Mouse (Mus musculus) forebrain, embryonic 12.5 days (tissue): ENCODE data around the gene Abl1. TPM values are rescaled to one million over a fixed set of nuclear protein-coding genes. Genes with fewer than 3 reads are reported as not detected.
A peak's percentile ranks its signal among the peaks of the same experiment; 100 is the strongest.

Source experiments
- ATAC-seq: fragments of 200-750 bp; cut with Nextera tagmentation; 2 replicates; pipeline ENCODE4 v1.8.0; 2017; ENCODE audit warnings: moderate TSS enrichment; ENCODE audit not compliant: low FRiP score
- H3K27ac ChIP-seq: fragments of 300-500 bp; sonication (generic); 2 replicates; pipeline ENCODE4 v1.5.1; 2016; ENCODE audit warnings: mild to moderate bottlenecking
- H3K27me3 ChIP-seq: fragments of 300-500 bp; sonication (generic); 2 replicates; pipeline ENCODE4 v1.6.1; 2016; ENCODE audit warnings: mild to moderate bottlenecking
- H3K36me3 ChIP-seq: fragments of 300-500 bp; sonication (generic); replicated peaks from 2 replicates; pipeline ENCODE4 v1.6.1; 2016; ENCODE audit warnings: mild to moderate bottlenecking
- H3K4me1 ChIP-seq: fragments of 300-500 bp; sonication (generic); 2 replicates; pipeline ENCODE4 v1.6.1; 2016
- H3K4me2 ChIP-seq: fragments of 300-500 bp; sonication (generic); 2 replicates; pipeline ENCODE4 v1.6.1; 2016; ENCODE audit warnings: mild to moderate bottlenecking, moderate library complexity
- H3K4me3 ChIP-seq: fragments of 300-500 bp; sonication (generic); replicated peaks from 2 replicates; pipeline ENCODE4 v1.5.1; 2016; ENCODE audit warnings: mild to moderate bottlenecking
- H3K9ac ChIP-seq: fragments of 300-500 bp; sonication (generic); 2 replicates; pipeline ENCODE4 v1.6.1; 2016; ENCODE audit warnings: mild to moderate bottlenecking
- H3K9me3 ChIP-seq: fragments of 300-500 bp; sonication (generic); 2 replicates; pipeline ENCODE4 v1.6.1; 2016
- WGBS: fragments of 180-500 bp; shearing (Covaris S2); methylation state at CpG from one replicate; pipeline ENCODE4 v1.1.7; 2016; 5-methylcytosine and 5-hydroxymethylcytosine counted together
- polyA plus RNA-seq: library from polyadenylated mRNA; unstranded; fragments of >200 nt; fragmentation: Nextera tagmentation; extraction: Ambion mirVana; gene quantifications from 2 replicates; pipeline ENCODE4 v1.2.1, GENCODE M21; 2016

Gene Abl1
- polyA plus RNA-seq: 44.4 and 47.3 TPM in 2 replicates

GRCm38 (mm10) chr2:31688074-31688925 is at the start of gene Abl1:
Gene Abl1 (plus strand): TSS chr2:31688376.
- no peaks in the 10 kb centered on the region for H3K27me3 ChIP-seq
- H3K4me2 ChIP-seq: peak within 1 kb of the TSS; percentile 60
- ATAC-seq: peak; percentile 100
- H3K36me3 ChIP-seq: 0 out of 2 replicates have a peak, but pooled peaks cover 3% of the 10 kb centered on the region
- under 1% methylated on average over 60 of the region's 64 CpGs for WGBS
- no peaks in the 10 kb centered on the region for H3K9me3 ChIP-seq
- H3K9ac ChIP-seq: peak within 1 kb of the TSS; percentile 86
- peaks cover 41% of the 10 kb centered on the region for H3K4me1 ChIP-seq
- H3K27ac ChIP-seq: peak within 1 kb of the TSS; percentile 91
- peak within 1 kb of the TSS; percentile 87 for H3K4me3 ChIP-seq

DNA sequence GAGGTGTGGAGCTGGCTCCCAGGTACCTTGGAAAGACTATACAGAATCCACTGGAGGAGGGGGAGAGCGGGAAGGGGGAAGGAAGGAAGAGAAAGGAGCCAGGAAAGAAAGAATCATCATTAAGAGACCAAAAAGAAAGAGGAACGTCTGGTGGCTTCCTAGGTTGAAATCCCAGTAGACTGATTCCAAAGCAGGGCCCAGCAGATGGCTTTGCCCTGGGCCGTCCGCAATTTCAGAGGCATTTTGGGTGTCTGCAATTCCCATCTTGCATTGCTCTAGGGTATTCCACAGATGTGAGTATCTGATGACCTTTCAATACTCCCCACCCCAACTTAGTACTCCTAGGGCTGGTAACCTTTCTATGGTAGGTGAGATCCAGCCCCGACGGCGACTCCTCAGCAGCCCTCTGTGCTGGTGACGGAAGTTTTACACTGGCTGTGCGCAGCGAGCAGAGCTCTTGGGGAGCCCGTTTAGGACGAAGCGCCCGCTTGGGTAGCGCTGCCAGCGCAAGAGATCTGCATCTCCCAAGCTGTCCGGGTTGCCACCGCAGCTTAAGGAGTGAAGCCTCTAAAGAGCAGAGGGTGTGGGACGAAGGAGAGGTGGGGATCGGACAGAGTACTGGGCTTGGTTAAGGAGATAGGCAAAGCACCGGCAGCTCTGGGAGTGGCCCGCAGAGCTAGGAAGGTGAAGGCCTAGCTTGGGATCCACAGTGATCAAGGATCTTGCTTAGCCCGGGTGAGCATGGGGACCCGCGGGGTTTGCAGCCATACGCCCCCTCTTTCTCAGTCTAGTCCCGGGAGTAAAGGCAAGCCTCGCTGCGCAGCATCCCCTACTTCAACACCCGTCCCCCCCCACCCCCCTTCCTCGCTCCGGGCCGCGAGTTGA is 49.4 kb upstream of the Abl1 start:
- H3K27ac ChIP-seq: no peak overlapping the region
- no peaks in the 10 kb centered on the region for H3K9me3 ChIP-seq
- H3K36me3 ChIP-seq: no peaks in the 10 kb centered on the region
- H3K27me3 ChIP-seq: peaks cover 100% of the 10 kb centered on the region
- peak overlapping the region; percentile 67 for H3K4me2 ChIP-seq
- 1% methylated on average over 34 of the region's 34 CpGs for whole genome bisulfite sequencing
- ATAC-seq: no peak
- H3K4me3 ChIP-seq: peak overlapping the region; percentile 37
- H3K4me1 ChIP-seq: peaks cover 73% of the 10 kb centered on the region
- 0 out of 2 replicates have a peak overlapping the region, but pooled peaks have one; percentile 8 for H3K9ac ChIP-seq

GRCm38 (mm10) chr2:31639466-31639760 is 48.8 kb upstream of the Abl1 start:
- ATAC-seq: no peak
- H3K27ac ChIP-seq: no peak overlapping the region
- peak overlapping the region; percentile 27 for H3K4me3 ChIP-seq
- peak overlapping the region; percentile 46 for H3K4me2 ChIP-seq
- peaks cover 100% of the 10 kb centered on the region for H3K27me3 ChIP-seq
- 0% methylated on average over 12 of the region's 13 CpGs for WGBS
- 0 out of 2 replicates have a peak overlapping the region, but pooled peaks have one; percentile 8 for H3K9ac ChIP-seq
- no peaks in the 10 kb centered on the region for H3K36me3 ChIP-seq
- peaks cover 73% of the 10 kb centered on the region for H3K4me1 ChIP-seq
- no peaks in the 10 kb centered on the region for H3K9me3 ChIP-seq

DNA sequence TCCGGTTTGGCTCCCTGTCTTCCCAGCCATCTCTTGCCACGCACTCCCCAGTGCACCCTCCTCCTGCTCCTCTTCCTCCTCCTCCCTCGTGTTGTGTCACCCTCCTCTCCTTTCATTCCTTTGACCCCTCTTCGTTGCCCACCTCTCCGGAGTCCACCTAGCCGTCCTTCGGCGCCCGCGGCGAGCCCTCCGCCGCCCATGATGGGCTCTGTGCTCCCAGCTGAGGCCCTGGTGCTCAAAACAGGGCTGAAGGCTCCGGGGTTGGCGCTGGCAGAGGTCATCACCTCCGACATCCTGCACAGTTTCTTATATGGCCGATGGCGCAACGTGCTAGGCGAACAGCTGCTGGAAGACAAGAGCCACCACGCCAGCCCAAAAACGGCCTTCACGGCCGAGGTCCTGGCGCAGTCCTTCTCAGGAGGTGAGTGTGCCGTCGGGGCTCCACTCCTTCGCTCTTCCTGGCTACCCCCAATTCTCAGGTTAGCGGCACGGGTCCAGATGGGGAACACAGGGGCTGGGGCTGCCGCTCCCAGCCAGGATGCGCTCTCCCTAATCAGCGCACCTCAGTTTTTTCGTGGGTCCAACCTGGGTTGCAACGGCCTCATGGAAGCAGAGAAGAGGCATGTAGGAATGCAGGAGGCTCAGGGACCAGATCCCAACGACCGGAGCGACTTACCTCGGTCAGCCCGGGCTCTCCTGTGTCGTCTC is 48.1 kb upstream of the Abl1 start, which contains the start of gene Prdm12:
Gene Prdm12 (plus strand): TSS at position 137 of the 708 bp plus-strand sequence.
- peak within 1 kb of the TSS; percentile 46 for H3K4me2 ChIP-seq
- peaks cover 100% of the 10 kb centered on the region for H3K27me3 ChIP-seq
- H3K9me3 ChIP-seq: no peaks in the 10 kb centered on the region
- H3K4me3 ChIP-seq: peak within 1 kb of the TSS; percentile 27
- H3K36me3 ChIP-seq: no peaks in the 10 kb centered on the region
- peak within 1 kb of the TSS; percentile 50; the same call in 1 of the 2 replicates for H3K27ac ChIP-seq
- peaks cover 69% of the 10 kb centered on the region for H3K4me1 ChIP-seq
- ATAC-seq: no peak
- WGBS: under 1% methylated on average over 41 of the region's 41 CpGs
- peak within 1 kb of the TSS; percentile 8 for H3K9ac ChIP-seq

DNA sequence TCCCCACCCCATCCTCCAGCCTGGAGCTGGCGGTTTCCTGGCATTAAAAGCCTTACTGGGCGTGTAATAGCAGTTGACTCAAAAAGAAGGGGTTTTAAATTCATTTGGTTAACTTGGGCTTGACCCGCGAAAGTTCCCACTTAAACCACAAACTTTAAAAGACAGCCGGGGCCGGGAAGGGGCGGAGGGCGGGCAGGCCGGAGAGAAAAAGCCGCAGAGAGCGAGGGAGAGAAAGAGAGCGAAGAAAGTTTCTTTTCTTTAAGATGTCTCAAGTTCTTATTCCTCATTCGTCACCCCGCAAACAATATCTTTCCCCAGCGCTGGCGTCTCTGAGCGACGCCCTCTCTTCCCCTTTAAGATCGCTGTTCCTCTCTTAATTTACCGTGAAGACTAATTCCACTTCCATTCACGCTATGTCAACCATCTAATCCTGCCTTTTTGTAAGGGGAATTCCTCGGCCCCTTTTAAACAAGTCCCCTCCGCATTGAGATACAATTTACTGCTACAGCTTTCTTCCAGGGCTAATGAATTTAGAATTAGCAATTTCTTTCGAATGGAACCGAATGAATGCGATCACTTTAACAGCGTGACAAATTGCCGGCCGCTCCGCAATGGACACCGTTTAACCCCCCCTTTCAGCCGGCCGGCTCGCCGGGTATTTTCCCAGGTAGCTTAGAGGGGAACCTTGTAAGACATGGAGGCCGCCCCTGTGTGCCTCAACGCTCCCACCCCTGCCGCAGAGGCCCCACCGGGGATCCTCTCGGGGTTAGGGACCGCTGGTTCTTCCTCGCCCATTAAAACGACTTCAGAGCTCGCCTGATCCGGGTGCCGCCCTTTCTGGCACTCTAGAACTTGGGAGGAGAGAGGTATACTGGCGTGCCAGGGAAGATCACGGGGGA is 47.3 kb upstream of the Abl1 start:
- peak overlapping the region; percentile 27 for H3K4me3 ChIP-seq
- H3K4me2 ChIP-seq: peak overlapping the region; percentile 46
- peaks cover 99% of the 10 kb centered on the region for H3K27me3 ChIP-seq
- peak overlapping the region; percentile 25 for H3K9ac ChIP-seq
- H3K36me3 ChIP-seq: no peaks in the 10 kb centered on the region
- no peaks in the 10 kb centered on the region for H3K9me3 ChIP-seq
- WGBS: under 1% methylated on average over 48 of the region's 48 CpGs
- H3K27ac ChIP-seq: peak overlapping the region; percentile 50; the same call in 1 of the 2 replicates
- H3K4me1 ChIP-seq: peaks cover 61% of the 10 kb centered on the region
- ATAC-seq: peak; percentile 40; the same call in 1 of the 2 replicates

DNA sequence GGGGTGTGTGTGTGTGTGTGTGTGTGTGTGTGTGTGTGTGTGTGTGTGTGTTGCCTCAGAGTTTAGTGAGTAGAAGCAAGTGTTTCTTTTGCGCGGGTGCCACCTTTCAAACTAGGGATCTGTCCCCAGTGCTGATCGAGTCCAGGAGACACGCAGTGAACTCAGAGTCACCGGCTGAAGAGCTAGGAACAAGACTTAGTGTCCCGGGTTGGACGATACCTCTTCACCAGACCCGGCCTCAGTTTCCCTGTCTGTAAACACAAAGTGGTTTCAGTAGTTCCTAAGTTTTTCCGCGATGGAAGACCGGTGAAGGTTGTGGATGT is 46.7 kb upstream of the Abl1 start:
- Histone ChIP-seq H3K27ac (0 out of 2 replicates have a peak overlapping the region, but pooled peaks have one; percentile 50), H3K4me1 (peaks cover 55% of the 10 kb centered on the region), H3K4me3 (peak overlapping the region; percentile 27), H3K9ac (peak overlapping the region; percentile 25; the same call in 1 of the 2 replicates), H3K4me2 (peak overlapping the region; percentile 46), H3K27me3 (peaks cover 99% of the 10 kb centered on the region), H3K36me3 (no peaks in the 10 kb centered on the region), H3K9me3 (no peaks in the 10 kb centered on the region)
- no peak for ATAC-seq
- WGBS: 0% methylated on average over 11 of the region's 11 CpGs

- peaks cover 51% of the 10 kb centered on the region for H3K4me1 ChIP-seq
- 1% methylated on average over 18 of the region's 18 CpGs for WGBS
- no peaks in the 10 kb centered on the region for H3K9me3 ChIP-seq
- ATAC-seq: no peak
- no peaks in the 10 kb centered on the region for H3K36me3 ChIP-seq
- peak overlapping the region; percentile 27 for H3K4me3 ChIP-seq
- H3K27ac ChIP-seq: no peak overlapping the region
- H3K27me3 ChIP-seq: peaks cover 99% of the 10 kb centered on the region
- peak overlapping the region; percentile 46 for H3K4me2 ChIP-seq
- H3K9ac ChIP-seq: no peak overlapping the region
These were observed 46.2 kb upstream of the Abl1 start for GRCm38 (mm10) chr2:31641929-31642328.

- H3K27me3 ChIP-seq: peaks cover 97% of the 10 kb centered on the region
- H3K36me3 ChIP-seq: no peaks in the 10 kb centered on the region
- H3K9ac ChIP-seq: peak overlapping the region; percentile 45
- peaks cover 16% of the 10 kb centered on the region for H3K4me1 ChIP-seq
- H3K4me3 ChIP-seq: peak overlapping the region; percentile 55
- no peak overlapping the region for H3K27ac ChIP-seq
- peak; percentile 65 for ATAC-seq
- peak overlapping the region; percentile 98 for H3K4me2 ChIP-seq
- WGBS: under 1% methylated on average over 99 of the region's 109 CpGs
- 0 out of 2 replicates have a peak, but pooled peaks cover 4% of the 10 kb centered on the region for H3K9me3 ChIP-seq
These were observed 34.0 kb upstream of the Abl1 start for GRCm38 (mm10) chr2:31653971-31654853.

GRCm38 (mm10) chr2:31654854-31655559 is 33.2 kb upstream of the Abl1 start:
- H3K27ac ChIP-seq: no peak overlapping the region
- ATAC-seq: peak; percentile 27
- peaks cover 94% of the 10 kb centered on the region for H3K27me3 ChIP-seq
- no peaks in the 10 kb centered on the region for H3K36me3 ChIP-seq
- 0 out of 2 replicates have a peak overlapping the region, but pooled peaks have one; percentile 45 for H3K9ac ChIP-seq
- 0 out of 2 replicates have a peak, but pooled peaks cover 5% of the 10 kb centered on the region for H3K9me3 ChIP-seq
- H3K4me2 ChIP-seq: peak overlapping the region; percentile 98
- peaks cover 16% of the 10 kb centered on the region for H3K4me1 ChIP-seq
- peak overlapping the region; percentile 55 for H3K4me3 ChIP-seq
- WGBS: 6% methylated on average over 22 of the region's 22 CpGs

GRCm38 (mm10) chr2:31656374-31656773 is 31.8 kb upstream of the Abl1 start:
- peaks cover 16% of the 10 kb centered on the region for H3K4me1 ChIP-seq
- no peaks in the 10 kb centered on the region for H3K36me3 ChIP-seq
- H3K27ac ChIP-seq: no peak overlapping the region
- H3K4me2 ChIP-seq: no peak overlapping the region
- H3K27me3 ChIP-seq: peaks cover 80% of the 10 kb centered on the region
- no peak for ATAC-seq
- no peak overlapping the region for H3K4me3 ChIP-seq
- 0 out of 2 replicates have a peak, but pooled peaks cover 5% of the 10 kb centered on the region for H3K9me3 ChIP-seq
- 87% methylated on average over 7 of the region's 7 CpGs for WGBS
- H3K9ac ChIP-seq: no peak overlapping the region
